Mouse (Mus musculus) small intestine, adult 2 months (tissue): ENCODE measurements around the gene Kif16b. TPM values are rescaled to one million over a fixed set of nuclear protein-coding genes. Genes with fewer than 3 reads are reported as not detected.

Experiments
- H3K27ac ChIP-seq: fragments of 200-500 bp; 2 replicates; pipeline ENCODE4 v1.5.1; 2012; ENCODE audit warnings: low read depth, low read length, control low read depth, inconsistent platforms; ENCODE audit not compliant: insufficient read depth
- H3K27me3 ChIP-seq: fragments of 200-500 bp; 2 replicates; pipeline ENCODE4 v1.6.1; 2012; ENCODE audit warnings: mild to moderate bottlenecking, moderate library complexity, low read length, inconsistent platforms; ENCODE audit not compliant: control insufficient read depth, insufficient read depth
- H3K36me3 ChIP-seq: fragments of 200-500 bp; 2 replicates; pipeline ENCODE4 v1.6.1; 2012; ENCODE audit warnings: mild to moderate bottlenecking, low read length, control low read depth, inconsistent platforms; ENCODE audit not compliant: control insufficient read depth, insufficient read depth
- H3K4me1 ChIP-seq: fragments of 200-500 bp; 2 replicates; pipeline ENCODE4 v1.6.1; 2012; ENCODE audit warnings: low read length, inconsistent platforms, mixed read lengths; ENCODE audit not compliant: control insufficient read depth, insufficient read depth, insufficient read length
- H3K4me3 ChIP-seq: fragments of 200-500 bp; 2 replicates; pipeline ENCODE4 v1.5.1; 2012; ENCODE audit warnings: low read depth, mild to moderate bottlenecking, control low read depth, inconsistent platforms, low read length, moderate library complexity
- CTCF ChIP-seq: fragments of 200-500 bp; IDR thresholded peaks from 2 replicates; pipeline ENCODE4 v1.5.1; 2012; ENCODE audit warnings: low read depth, mild to moderate bottlenecking, control low read depth, inconsistent platforms, low read length, moderate library complexity, mixed read lengths; ENCODE audit not compliant: insufficient replicate concordance, insufficient read length; ENCODE audit errors: extremely low read depth
- POLR2A ChIP-seq: fragments of 200-500 bp; IDR thresholded peaks from 2 replicates; pipeline ENCODE4 v1.6.1; 2012; ENCODE audit warnings: low read depth, mild to moderate bottlenecking, control low read depth, inconsistent platforms, low read length, moderate library complexity
- WGBS: fragments of 180-500 bp; shearing (Covaris S2); methylation state at CpG from one replicate; pipeline ENCODE4 v1.1.7; 2018; 5-methylcytosine and 5-hydroxymethylcytosine counted together
- polyA plus RNA-seq: library from polyadenylated mRNA; depleted of rRNA; stranded (reverse); fragments of >200 nt; gene quantifications from 2 replicates; pipeline ENCODE4 v1.2.3, GENCODE M21; 2012

Gene Kif16b
- polyA plus RNA-seq, 1 experiment = 12.5 TPM

DNA sequence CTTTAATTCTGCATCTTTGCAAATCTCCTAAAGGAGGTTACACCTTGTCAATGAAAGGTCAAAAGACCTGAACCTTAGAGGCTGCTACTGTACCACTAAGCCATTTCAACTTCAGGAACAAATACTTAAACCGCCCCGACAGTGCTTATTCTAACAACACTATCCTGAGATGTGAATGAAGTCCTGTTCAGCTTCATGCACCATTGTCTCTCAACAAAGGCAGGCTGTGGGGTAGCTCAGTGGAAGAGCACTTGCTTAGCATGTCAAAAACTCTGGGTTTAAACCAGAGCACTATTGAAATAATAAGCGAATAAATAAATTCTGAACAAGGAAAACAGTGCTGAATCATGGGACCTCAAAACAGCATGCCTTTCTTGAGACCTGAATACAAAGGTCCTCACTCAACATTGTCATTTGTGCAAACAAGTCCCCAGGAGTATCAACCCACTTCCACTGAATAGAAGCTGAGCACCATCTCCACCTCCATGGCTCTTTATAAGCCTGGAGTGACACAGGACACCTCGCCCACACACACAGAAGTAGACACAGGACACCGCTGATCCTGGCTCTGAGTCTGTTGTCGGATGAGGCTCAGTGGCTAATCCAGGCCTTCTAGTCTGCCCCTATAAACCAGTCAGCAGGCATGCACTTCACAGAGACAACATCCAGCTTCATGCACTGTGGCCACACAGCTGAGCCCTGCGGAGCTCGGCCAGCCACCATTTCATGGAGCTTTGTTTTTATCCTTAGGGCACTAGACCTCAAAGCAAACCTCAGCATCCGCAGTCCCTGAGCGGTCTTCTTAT, 68.5 kb downstream of the Kif16b start:
- WGBS = 91% methylated on average over 10 of the region's 10 CpGs
- Histone ChIP-seq H3K27ac (no peak overlapping the region), H3K4me1 (no peaks in the 10 kb centered on the region)

DNA sequence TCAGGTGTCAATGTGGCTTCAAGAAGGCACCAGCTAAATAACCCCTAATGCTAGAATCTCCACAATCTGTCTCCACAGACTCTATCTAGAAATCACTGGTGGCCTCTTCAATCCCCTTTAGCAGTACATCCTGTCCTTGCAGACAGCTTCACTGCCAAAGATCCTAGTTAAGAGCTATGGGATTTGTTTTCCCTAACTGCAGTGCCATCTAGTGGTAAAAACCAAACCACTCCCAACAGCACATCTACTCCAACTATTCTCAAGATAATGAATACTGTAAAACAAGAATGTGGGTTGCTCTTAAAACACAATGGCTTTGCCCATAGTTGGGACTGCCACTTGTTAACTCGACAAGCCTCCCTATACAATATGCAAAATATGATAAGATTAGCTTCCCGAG, 88.3 kb downstream of the Kif16b start:
- Histone ChIP-seq H3K36me3 (no peaks in the 10 kb centered on the region), H3K4me3 (no peak overlapping the region), H3K4me1 (no peaks in the 10 kb centered on the region), H3K27ac (no peak overlapping the region), H3K27me3 (no peaks in the 10 kb centered on the region)
- 34% methylated on average over 2 of the region's 2 CpGs for WGBS
- TF ChIP-seq CTCF (no peak), POLR2A (no peak)

More for the DNA sequence above, 68.5 kb downstream of the Kif16b start:
- no peak for TF ChIP-seq CTCF
- no peak for TF ChIP-seq POLR2A
- Histone ChIP-seq H3K27me3 (no peaks in the 10 kb centered on the region), H3K36me3 (peaks cover 18% of the 10 kb centered on the region), H3K4me3 (no peak overlapping the region)

DNA sequence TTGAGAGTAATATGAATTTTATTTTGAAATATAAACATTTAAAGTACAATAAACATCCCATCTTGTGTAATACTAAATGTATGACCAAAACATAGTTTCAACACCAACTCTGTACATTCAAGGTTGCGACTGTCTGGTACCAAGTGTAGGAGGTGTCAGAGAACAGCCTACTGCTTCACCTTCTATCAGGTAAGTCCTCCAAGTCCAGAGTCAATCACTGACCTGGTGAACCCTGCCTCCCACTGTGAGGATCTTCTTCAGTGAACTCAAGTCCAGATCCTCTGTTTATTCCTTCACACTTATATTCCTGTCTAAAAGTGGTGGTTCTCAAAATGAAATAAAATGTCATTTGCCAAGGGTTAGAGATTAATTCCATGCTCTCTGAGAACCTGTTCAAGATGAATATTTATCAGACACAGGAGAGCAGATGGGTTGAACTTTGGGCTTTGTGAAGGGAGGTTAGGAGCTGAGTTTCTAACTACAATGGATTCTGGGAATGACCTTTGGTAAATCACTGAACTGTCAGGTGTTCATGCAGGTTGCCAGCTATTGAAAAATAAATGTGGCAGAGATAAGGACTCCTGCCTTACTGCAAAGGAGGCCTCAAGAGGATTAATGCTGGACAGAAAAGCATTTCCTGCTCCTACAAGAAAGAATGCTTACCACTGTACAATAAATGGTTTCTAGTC, 97.4 kb downstream of the Kif16b start:
- Histone ChIP-seq H3K36me3 (no peaks in the 10 kb centered on the region), H3K27me3 (no peaks in the 10 kb centered on the region), H3K4me1 (peaks cover 2% of the 10 kb centered on the region; the same call in 1 of the 2 replicates), H3K27ac (peak overlapping the region; percentile 42), H3K4me3 (no peak overlapping the region)
- 90% methylated on average over 1 of the region's 1 CpGs for WGBS
- TF ChIP-seq CTCF = no peak
- TF ChIP-seq POLR2A = no peak

DNA sequence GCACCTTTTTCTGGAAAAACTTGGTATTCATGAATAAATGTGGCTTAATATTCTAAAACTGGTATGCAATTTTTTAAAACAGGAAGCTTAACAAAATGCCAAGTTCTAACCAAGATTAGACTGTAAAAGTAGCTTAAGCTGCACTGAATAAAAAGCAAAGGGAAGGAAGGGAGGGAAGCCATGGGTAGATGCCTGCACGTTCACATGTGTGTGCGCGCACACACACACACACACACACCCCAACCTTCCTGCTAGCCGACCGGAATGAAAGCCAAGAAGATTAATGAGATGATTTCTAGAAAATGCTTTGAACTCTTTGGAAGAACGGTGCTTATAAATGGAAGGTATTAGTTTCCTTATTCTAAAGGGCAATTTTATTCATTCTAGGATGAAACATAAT, 104.0 kb downstream of the Kif16b start:
- 56% methylated on average over 6 of the region's 6 CpGs for WGBS
- Histone ChIP-seq H3K27ac (no peak overlapping the region), H3K36me3 (no peaks in the 10 kb centered on the region), H3K4me1 (peaks cover 4% of the 10 kb centered on the region; the same call in 1 of the 2 replicates), H3K27me3 (no peaks in the 10 kb centered on the region), H3K4me3 (no peak overlapping the region)
- TF ChIP-seq CTCF (no peak), POLR2A (no peak)

DNA sequence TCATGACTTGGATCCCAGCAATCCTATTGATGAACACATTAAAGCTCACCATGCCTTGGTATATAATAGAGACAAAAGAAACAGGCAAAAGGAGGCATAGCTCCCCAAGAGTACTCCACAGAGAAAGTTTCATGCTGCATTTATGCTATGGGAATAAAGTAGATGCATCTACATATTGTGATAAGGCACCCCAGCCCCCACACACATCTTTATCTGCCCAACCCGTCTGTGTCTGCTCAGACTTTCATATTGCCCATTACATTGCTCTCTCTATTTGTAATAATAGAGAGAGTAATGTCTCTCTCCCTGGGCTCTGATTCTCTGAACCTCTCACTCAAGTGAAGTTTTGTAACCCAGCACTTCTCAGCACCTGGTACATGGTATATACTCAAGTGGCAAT, 126.0 kb downstream of the Kif16b start:
- Histone ChIP-seq H3K27me3 (no peaks in the 10 kb centered on the region), H3K4me1 (no peaks in the 10 kb centered on the region), H3K36me3 (no peaks in the 10 kb centered on the region), H3K4me3 (no peak overlapping the region), H3K27ac (no peak overlapping the region)
- WGBS = 37% methylated on average over 1 of the region's 1 CpGs
- no peak for TF ChIP-seq CTCF
- TF ChIP-seq POLR2A = no peak

DNA sequence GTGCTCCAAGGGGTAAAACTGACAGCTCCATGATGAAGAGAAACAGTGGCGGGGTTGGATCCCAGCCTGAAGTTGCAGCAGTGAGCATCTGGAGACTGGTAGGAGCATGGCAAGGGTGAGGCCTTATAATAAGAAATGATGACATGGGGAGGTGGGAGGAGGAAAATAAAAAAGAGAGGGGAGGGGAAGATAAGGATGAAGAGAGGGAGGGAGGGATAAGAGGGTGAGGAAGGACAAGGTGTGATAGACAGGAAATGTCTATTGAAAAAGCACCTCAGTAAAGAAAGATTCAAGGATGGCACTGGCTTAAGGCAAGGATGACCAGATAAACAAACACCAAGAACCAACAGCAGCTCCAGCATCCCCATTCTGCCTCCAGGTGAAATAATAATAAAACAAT, 126.6 kb downstream of the Kif16b start:
- Histone ChIP-seq H3K4me1 (no peaks in the 10 kb centered on the region), H3K27ac (no peak overlapping the region), H3K27me3 (no peaks in the 10 kb centered on the region), H3K36me3 (no peaks in the 10 kb centered on the region), H3K4me3 (no peak overlapping the region)
- WGBS = 86% methylated on average over 1 of the region's 1 CpGs
- no peak for TF ChIP-seq POLR2A
- TF ChIP-seq CTCF = no peak

DNA sequence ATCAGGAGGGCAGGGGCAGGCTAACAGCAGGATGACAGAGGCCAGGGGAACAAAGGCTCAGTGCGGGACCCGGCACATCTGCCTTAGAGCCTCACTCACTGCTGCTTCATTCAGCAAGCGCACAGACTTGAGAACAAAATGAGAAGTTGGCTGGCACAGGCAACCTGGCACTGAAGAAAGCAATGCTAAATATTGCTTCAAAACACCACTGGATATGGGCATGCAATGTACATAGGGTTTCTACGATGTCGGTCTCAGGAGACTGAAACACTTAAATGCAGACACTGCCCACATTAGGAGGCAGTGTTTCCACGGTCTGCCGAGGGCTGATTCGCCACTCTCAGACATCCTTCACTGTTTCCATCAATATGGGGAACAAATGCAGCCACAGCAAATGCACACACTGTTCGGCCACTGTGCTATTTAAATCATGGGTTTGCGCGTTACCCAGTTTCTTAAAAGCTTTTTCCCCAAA, 131.6 kb downstream of the Kif16b start:
- TF ChIP-seq CTCF (no peak), POLR2A (no peak)
- Histone ChIP-seq H3K36me3 (no peaks in the 10 kb centered on the region), H3K4me1 (peaks cover 3% of the 10 kb centered on the region; the same call in 1 of the 2 replicates), H3K27ac (no peak overlapping the region), H3K4me3 (no peak overlapping the region), H3K27me3 (no peaks in the 10 kb centered on the region)
- WGBS = 94% methylated on average over 11 of the region's 11 CpGs
